Mouse (Mus musculus) kidney, adult 8-10 months (tissue): Measurements from ENCODE around the gene Cog7.

Experiments
- DNase-seq, 2 experiments: peaks; one replicate each; pipeline ENCODE4 v3.0.0; 2022

Cog7 gene

DNA sequence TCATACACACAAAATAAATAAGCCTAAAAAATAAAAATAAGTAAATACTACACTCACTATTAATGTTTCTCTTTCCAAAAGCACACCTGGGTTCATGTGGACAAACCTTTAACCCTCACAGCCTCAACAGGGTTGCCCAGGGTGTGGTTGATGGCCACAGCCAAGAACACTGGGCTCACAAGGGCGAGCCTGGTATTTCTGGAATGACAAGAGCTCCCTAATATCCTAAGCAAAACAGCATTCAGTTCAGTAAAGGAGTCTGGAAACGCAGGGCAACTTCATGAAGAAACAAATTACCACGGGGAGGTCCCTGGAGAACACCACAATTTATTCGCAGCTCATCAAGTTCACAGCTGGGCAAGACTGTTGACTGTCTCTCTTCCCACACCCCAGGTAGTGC, 34.0 kb downstream of the Cog7 start:
- no peak for DNase-seq

DNA sequence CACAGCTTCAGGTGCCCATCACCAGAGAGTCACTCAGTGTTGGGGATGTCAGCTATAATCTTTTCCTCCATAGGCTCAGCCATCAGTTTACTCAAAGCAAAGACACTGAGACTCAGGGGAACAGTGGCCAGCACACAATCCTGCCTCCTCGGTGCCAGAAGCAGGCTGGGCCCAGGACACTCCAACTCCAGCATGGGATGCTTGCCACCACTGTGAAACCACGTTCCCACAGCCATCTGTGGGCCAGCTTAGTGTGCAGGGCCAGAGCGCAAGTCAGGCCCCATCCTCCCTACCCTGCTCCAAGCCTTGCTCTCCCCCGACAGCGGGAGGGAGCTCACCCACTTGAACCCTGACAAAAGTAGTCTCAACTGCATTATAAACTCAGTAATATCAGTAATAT, 35.3 kb downstream of the Cog7 start:
- no peak for DNase-seq

DNA sequence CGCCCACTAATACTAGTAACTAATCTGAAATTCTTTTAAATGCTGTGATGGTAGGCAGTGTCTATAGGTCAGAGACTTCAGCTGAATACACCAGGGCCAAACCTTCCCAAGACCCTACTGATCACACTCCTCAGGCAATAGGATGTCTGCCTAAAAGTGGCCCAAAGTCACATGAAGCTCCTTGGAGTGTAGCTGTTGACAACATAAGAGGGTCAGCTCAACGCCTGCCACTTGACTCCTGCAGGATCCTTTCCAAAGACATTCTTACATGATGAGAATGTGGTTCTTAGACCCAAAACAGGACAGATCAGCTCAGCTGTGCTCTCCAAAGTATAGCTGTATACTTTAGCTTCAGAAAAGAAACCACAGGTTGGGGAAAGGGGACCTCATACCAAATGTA, 39.1 kb downstream of the Cog7 start:
- no peak for DNase-seq

DNA sequence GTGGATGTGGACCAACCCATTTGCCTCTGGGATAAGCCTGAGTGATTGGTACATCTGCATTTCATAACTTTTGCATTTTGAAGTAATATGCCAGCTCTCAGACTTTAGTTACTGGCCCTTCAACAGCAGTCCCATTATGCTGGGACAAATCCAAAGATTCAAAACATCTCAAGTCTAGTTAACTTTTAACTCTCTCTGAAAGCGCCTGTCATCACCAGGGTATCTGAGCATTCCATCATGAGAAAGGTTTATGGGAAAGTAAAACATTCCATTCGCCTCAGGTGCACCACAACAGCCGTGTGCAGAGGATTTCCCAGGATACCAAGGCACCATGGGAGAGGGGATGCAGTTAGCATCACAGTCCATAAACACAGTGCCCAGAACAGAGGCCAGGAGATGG, 39.9 kb downstream of the Cog7 start:
- peak in 1 of 2 experiments; percentile 54 for DNase-seq

DNA sequence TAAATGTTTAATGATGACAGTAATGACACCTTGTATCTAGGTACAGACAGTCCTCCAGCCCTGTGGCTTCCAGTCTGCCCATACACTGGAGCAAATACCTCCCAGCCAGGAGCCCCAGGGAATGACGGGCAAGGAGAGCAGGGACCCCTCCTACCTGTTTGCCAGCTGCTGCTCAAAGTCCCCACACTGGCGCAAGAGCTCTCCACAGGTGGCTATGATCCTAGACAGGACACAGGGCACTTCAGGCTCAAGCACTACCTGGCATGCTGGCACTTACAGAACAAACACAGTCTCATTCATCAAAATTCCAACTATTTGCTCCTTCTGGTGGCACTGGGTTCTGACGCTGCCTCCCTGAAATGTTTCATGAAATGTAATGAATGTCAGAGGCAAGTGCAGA, 40.5 kb downstream of the Cog7 start:
- DNase-seq = no peak

DNA sequence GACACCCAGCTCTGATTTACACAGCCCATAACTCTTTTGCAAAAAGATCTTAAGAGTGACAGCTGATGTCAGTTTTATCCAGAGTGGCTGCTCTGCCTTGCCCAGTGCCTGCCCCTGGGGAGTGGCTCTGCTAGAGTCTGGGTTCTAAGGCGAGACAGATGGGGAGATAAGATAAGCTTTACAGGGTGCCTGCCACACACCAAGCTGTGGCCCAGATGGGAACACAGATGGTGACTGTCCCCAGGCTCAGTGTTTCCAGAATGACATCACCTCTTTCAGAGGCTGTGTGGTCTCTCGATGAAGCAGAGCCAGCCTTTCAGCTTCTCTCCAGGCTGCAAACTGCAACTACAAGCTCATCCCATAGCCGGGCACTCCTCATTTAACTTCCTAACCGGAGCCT, 41.8 kb downstream of the Cog7 start:
- no peak for DNase-seq

DNA sequence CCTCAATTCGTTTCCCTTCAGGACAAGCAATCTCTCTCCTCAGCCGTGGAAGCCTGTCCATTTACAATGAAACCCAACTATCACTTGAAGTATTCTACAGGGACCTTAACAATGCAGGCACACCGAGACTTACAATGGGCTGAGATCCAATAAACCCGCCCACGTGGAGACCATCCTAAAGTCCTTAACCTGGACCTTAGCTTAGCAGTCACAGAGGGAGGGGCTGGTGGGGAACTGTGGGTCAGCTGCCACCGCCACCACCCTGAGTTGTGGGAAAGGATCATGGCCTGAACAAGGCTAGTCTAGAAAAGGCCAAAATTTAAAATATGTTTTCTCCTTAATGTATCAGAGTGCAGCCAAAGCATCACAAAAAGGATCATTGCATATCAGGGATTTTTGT, 42.3 kb downstream of the Cog7 start:
- DNase-seq = no peak

DNA sequence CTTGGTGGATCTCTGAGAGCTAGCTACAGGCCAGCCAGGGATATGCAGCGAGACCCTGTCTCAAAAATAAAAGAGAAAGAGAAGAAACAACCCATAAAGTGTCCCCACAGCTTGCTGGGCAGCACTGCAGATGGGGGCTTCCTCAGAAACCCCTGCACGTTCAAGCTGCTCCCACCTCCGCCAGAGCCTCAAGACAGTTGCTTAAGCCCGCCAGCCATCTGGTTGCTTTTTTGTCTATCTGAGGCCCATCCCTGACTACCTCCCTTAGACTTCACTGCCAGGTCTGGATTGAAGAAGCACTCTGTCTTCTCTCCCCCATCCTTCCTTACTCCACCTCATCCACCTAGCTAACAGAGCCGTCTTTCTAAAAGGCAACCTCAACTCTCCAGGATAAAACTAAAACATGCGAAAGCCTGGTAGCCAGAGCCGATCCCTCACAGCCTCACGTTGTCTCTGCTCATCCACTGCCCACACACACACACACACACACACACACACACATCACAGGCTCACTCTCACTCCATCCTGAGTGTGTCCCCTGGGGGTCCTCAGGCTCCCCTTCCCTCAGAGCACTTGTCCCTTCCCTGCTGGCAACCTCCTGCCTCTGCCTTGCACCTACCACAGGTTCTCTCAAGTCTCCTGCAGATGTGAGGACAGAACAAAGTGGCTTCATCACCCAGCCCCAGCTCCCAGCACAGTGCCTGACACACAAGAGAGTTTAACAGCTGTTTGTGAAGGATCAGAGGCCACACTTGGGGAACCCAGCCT, 43.2 kb downstream of the Cog7 start:
- DNase-seq = no peak

DNA sequence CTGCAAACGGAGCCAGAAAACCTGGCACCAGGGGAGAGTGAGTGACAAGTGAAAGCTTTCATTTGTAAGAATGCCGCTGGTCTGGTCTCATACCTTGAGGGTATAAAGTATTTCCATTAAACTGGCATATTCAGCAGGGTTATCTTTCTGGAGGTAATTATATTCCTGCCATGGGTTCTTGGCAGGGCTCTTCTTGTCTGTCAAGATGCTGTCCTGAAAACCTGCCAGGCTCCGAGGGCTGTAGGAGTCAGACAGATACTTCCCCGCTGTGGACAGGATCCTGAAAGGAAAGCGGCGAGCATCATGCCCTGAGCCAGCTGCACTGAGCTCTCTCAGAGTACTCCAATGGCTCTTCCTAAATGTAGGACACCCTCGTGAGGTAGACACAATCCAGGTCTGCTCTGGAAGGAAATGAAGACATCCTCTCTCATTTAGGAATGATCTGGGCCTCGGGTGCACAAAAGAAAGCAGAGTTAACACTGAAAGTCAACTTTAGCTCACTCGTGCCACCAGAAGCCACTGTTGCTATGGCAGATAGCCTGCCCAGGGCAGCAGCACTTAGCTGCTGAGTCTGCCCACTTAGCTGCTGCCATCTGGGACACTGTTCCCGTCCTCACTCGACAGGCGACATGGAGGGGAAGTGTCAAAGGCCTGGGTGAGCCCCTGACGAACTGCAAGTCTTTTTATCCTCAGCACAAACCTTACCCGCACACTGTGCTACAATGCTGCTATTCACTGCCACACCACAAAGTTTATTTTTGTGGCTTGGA, 44.5 kb downstream of the Cog7 start:
- DNase-seq = no peak

DNA sequence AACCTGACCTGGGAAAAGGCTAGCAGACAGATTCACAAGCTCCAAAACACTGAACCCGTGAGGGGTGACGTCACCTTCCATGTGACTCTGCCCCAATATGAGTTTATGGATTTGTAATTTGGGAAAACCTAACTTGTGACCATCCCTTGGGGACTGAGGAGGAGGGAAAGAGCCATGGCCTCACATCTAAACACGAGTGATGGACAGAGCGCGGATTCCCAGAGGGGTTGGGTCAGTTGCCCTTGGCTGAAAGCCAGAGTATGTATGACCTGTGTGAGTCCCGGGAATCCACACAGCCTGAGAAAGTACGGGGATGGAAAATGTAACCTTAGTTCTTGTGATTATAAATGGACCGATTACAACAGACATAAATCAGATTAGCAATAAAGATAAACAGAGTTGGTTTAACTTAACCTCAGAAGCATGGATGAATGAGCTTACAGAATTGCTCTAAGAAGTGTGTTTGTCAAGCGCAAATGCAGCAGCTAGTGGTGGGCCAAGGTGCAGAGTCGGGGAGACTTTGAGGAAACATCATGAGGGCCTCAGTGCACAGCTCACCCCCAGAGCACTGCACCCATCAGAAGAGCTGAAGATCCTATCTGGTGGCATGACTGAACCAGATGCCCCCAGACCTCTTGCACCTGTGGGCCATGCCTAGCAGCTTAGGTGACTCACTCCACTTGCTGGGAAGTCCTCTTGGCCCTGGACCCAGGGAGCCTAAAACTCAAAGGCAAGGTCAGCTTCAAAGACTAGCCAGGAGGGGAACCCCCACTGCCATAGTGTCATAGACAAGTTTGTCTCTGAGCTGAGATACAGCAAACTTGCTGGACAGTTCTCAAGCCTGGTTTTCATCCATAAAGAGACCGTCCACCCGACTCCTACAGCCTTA, 45.4 kb downstream of the Cog7 start:
- DNase-seq = peak; percentile 56 to 80

DNA sequence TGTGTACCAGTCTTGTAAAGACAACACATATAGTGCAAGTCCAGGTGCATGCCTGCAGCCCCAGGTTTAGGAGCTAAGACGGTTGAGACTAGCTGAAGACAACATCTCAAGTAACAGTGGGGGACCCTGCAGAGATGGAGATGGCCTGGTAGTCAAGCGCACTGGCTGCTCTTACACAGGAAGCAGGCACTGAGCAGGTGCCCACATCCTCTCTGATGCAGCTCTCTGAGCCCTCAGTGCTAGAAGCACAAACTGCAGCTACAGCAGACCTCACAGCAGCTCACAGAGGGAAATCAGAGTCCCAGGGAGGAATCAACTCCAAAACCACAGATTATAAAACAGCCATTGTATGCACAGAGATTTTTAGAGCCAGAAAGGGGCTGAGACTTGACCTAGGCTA, 47.2 kb downstream of the Cog7 start:
- DNase-seq = no peak

DNA sequence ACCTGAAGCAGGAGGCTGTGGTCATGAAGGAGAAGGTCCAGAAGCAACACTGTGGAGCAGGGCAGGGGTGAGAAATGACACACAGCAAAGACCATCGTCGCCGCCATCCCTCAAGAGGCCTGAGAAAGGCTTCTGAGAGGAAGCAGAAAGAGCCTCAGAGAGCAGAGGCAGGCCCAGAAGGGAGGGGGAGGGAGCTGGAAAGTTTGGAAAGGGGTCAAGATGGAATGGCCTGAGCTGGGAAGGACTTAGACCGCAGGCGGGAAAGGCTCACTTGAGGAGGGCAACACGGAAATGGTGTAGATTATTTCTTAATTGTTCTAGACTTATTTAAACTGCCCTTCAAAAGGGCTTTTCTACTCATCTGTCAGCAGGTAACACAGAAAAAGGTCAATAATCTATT, 47.8 kb downstream of the Cog7 start:
- no peak for DNase-seq

DNA sequence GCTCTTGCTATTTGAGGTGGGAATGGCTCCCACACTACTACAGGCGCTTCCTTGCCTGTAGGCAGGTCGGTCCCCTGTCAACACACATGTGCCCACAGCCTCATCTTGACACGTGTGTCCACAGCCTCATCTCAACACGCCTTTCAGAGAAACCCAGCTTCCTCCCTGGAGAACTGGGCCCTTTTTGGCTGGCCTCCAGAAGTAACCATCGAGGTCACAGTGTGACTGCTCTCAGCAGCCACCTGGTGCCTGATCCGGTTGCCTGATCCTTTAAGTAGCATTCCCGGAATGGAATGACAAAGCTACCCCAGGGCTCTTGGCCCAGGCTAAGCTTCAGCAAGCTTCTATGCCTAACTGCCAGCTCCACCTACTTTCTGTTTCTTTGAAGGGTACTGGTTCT, 50.3 kb downstream of the Cog7 start:
- peak; percentile 31 to 67 for DNase-seq

DNA sequence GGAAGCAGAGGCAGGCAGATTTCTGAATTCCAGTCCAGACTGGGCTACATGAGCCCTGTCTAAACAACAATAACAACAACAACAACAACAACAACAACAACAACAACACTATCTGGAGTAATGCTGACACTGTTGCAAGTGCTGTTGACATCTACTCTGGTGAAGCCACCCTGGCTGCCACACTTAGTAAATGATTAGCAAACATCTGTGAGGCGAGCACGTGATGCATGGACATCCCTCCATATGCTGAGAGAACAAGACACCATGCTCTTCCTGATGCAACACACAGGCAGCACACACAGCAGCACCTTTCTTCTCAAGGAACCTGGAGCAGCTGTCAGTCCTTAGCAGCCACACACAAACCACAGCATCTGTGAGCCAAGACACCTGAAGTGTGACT, 53.6 kb downstream of the Cog7 start:
- DNase-seq = no peak

DNA sequence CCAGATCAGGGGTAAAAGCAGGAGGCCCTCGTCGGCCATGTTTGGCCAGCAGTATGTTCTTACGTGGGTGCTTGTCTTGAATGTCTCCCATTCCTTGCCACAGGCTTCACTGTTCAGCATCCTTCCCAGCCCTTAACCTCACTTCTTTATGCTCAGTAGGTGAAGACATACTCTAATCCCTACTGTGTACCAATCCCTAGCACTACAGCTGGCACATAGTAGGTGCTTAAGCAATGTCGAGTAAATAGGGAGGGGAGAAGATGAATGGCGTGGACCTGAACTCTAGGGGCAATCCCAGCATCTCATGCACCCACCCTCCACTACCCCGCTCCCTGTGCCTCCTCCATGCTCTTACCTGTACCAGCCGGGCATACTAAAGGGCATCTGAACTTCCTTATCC, 57.1 kb downstream of the Cog7 start:
- no peak for DNase-seq

DNA sequence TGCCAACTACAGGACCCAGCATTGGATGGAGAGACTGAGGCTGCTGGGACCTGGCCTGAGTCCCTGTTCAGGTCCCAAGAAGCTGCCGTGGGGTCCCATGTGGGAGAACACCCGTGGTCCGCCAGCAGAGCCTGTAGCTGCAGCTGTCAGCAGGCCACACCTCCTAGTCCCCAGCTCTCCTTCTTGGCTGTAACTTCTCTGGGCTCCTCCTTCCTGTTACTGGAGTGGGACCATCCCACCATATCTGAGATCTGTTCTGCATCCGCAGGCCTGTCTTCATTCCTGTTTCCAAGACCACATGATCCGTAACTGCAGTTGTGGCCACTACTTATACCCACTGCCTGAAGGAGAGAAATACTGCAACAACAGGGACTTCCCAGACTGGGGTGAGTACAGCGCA, 67.6 kb downstream of the Cog7 start:
- DNase-seq = no peak

DNA sequence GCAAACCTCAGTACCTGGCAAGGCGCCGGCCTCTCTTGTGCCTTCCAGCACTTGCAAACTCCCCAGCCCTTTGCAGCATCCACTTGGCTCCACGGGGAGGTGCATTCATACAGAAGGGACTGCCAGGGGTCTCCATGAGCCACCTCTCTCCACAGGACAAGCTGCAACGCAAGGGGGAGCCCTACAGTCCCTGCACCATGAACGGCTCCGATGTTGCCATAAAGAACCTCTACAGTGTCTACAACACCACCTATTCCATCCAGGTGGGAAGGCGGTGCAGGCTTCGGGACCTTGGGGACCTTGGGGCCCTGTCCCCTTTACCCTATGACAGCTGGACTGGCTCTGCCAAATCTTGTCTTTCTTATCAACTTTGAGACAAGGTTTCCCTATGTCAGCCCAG, 69.3 kb downstream of the Cog7 start:
- DNase-seq = no peak

DNA sequence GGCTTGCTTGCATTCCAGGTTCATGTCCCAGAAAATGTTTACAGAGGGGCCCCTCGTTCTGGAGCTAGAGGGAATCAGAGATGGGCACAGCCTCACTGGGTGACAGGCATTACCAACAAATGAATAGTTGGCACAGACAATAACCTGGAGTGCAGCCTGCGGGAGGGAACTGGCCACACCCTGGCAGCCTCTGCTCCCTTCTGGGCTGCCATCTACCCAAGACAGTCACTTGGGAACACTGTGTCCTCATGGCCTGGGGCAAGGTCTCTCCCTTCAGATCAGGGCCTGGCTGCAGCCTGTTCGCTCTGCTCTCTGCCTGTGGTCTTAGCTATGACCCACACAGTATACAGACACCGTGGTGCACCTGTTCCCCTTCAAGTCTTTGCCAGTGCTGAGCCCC, 74.6 kb downstream of the Cog7 start:
- DNase-seq = no peak

DNA sequence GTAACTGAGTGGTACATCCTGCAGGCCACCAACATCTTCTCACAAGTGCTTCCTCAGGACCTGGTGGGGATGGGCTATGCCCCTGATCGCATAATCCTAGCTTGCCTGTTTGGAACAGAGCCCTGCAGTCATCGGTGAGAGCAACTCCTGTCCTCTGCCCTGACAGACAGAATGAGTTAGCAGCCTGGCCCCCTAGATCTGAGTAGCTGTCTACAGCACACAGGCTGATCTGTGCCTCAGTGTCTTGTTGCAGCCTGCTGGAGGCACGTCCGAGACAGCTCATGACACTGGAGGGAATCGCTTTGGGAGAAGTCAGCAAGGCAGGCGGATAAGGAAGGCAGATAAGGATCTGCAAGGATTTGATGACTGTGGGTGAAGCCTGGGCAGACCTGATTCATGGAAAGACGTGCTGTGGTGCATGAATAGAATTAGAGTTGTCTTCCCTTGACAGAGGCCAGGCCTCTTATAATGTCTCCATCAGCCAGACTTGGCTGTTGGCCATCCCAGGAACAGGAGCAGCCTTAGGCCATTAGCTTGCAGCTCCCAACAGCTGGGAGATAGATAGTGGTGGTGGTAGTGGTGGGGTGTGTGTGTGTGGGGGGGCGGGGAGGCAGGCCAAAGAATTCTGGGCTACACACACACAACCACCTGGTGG, 78.6 kb downstream of the Cog7 start:
- DNase-seq = no peak

DNA sequence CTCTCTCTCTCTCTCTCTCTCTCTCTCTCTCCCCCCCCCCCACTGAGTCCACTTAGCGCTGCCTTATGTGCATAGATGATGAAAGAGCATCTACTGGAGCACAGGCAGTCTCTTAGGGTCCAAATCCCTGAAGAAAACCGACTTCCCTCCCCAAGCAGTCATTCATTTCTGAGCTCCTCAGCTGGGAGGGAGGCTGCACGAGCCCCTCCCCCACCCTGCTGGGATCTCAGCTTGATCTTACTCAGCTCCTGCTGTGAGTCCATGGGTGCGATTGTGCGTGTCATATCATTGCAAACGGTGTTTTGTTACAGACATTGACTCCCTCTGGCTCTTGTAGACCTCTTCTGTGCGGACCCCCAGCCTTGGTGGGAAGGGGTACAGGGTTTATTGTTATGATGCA, 81.6 kb downstream of the Cog7 start:
- no peak for DNase-seq

DNA sequence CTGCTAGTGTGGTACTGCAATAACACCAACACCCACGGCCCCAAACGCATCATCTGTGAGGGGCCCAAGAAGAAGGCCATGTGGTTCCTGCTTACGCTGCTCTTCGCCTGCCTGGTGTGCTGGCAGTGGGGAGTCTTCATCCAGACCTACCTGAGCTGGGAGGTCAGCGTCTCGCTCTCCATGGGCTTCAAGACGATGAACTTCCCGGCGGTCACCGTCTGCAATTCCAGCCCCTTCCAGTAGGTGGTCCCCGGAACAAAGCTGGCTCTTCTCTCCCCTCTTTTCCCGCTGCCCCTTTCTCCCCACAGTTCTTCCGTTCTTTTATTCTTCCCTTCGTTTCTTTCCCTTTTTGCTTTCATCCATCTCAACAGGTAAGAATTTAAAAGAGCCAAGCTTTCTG, 82.2 kb downstream of the Cog7 start:
- DNase-seq = peak in 1 of 2 experiments; percentile 34

DNA sequence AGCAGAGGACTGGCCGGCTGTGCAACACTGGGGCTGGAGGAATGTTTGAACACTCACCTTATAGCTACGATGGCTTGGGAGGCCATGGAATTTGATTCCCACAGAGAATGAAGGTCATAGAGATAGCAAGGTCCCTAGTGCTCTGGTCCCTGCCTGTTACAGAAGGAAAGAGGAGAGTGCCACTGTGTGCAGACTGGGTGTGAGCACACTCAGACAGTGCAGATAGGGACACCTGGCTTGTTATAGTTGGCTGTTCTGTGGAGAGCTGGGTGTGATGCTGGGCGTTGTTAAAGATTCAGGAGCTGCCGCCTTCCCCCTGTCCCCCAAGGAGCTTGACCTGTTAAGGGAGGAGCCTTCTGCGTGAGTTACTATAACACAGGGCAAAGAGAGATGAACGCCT, 84.8 kb downstream of the Cog7 start:
- no peak for DNase-seq
